Mouse (Mus musculus): Measurements from ENCODE around the gene Abhd2. TPM values are rescaled to one million over a fixed set of nuclear protein-coding genes. Genes with fewer than 3 reads are reported as not detected.
"Not testable (repeated sequence)": the region's sequence is repeated elsewhere in the genome, so short reads cannot be mapped to it uniquely, and the experiment has no call there.

The Abhd2 gene
- polyA plus RNA-seq, 1 experiment from 2014 or later: 21.5 TPM

DNA sequence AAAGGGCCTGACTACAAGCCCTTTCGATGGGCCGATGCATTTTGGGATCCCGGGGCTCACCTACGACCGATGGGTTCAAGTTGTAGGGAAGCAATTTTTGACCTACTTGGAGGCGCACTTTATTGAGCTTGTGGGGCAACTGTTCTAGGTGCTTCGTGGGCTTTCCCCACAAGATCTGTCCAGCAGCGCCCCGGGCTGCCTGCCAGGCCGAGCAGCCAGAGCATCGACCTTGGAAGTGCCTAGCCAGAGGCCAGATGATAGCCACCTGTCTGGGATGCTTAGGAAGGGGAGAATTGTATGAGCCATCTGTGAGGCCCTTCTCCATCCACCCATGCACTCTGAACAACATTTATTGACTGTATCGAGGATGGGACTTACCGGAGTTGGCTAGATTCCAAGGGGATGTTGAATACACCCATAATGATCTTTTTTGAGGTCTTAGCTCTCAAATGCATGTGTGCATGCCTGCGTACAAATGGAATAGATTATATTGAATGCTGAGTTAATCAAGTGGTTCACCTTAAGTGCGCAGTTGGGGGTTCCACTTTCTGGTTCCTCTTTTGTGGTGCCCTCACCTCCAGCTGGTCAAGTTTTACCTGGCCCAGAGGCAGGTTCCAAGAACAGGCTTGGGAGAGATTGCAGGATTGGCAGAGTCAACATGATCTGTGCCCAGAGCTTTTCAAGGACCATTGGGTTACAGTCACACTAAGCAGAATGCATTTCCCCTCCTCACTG lies 906 bp downstream of the Abhd2 start:
- peak overlapping the region; percentile 81 for H3K4me2 ChIP-seq
- no peaks in the 10 kb centered on the region for H3K27me3 ChIP-seq (ENCODE audit: insufficient read depth, low read length)
- DNase-seq (peak; percentile 36), ATAC-seq (ENCODE audit: insufficient read depth) (no peak)
- peaks cover 31% of the 10 kb centered on the region for H3K4me1 ChIP-seq (ENCODE audit: insufficient read depth)
- peak overlapping the region; percentile 85 for H3K4me3 ChIP-seq (ENCODE audit: low read depth, low read length)
- H3K9me3 ChIP-seq (ENCODE audit: low read depth, low read length): no peaks in the 10 kb centered on the region
- TF ChIP-seq CTCF (IDR thresholded peaks at IDR 0.05; ENCODE audit: low read depth): no peak
- H3K27ac ChIP-seq (ENCODE audit: low read depth): peak overlapping the region; percentile 72; the same call in 1 of the 2 replicates
- H3K9ac ChIP-seq: peak overlapping the region; percentile 81
- no peaks in the 10 kb centered on the region for H3K36me3 ChIP-seq (ENCODE audit: insufficient read depth)
- 10% methylated on average over 15 of the region's 15 CpGs for WGBS

DNA sequence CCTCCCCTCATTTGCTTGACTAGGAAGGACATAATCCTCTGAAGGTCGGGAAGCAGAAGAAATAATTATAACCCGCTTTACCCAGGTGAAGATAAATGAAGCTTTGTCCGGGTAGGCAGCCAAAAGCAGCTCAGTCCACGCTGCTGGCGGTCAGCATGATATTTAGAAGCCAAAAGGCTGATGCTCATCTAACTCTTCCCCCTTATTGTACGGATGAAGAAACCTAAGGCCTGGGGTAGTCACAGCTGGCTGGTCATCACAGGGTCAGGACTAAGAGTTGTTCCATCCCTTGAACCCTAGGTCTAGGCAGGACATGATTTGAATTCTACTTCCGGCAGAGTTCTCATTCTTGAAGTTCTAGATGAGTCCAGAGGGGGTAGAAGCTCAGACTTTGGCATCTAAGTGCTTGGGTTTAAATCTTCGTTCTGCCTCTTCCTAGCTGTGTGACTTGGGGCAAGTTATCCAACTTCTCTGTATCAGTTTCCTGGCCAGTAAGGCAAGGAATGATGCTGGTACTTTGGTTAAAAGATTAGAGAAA lies 1.5 kb downstream of the Abhd2 start:
- no peaks in the 10 kb centered on the region for H3K27me3 ChIP-seq (ENCODE audit: insufficient read depth, low read length)
- no peak for TF ChIP-seq CTCF (IDR thresholded peaks at IDR 0.05; ENCODE audit: low read depth)
- H3K4me1 ChIP-seq (ENCODE audit: insufficient read depth): peaks cover 36% of the 10 kb centered on the region
- no peaks in the 10 kb centered on the region for H3K36me3 ChIP-seq (ENCODE audit: insufficient read depth)
- H3K4me3 ChIP-seq (ENCODE audit: low read depth, low read length): peak overlapping the region; percentile 85
- peak overlapping the region; percentile 81 for H3K9ac ChIP-seq
- DNase-seq (no peak), ATAC-seq (ENCODE audit: insufficient read depth) (no peak)
- WGBS: 65% methylated on average over 8 of the region's 8 CpGs
- H3K27ac ChIP-seq (ENCODE audit: low read depth): no peak overlapping the region
- H3K4me2 ChIP-seq: peak overlapping the region; percentile 81
- H3K9me3 ChIP-seq (ENCODE audit: low read depth, low read length): no peaks in the 10 kb centered on the region

DNA sequence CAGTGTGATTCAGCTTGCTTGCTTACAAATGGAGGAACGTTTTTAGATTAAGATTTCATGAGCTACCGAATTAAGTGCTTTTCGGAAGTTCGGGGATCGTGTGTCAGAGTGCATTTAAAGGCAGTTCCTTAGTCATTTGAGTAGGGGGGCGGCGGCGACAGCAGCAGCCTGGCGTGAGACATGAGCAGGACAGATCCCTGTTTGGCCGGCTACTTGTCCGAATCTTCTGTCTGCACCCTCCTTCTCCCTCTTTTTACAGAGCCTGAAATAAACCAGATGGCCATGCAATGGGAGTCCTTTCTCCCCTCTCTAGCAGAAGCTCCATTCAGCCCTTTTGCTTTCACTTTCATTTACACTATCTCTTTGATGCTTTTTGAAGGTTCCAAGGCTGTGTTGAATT lies 2.3 kb downstream of the Abhd2 start:
- DNase-seq (peak; percentile 52), ATAC-seq (ENCODE audit: insufficient read depth) (no peak)
- no peaks in the 10 kb centered on the region for H3K27me3 ChIP-seq (ENCODE audit: insufficient read depth, low read length)
- H3K4me1 ChIP-seq (ENCODE audit: insufficient read depth): peaks cover 36% of the 10 kb centered on the region
- H3K4me3 ChIP-seq (ENCODE audit: low read depth, low read length): peak overlapping the region; percentile 85
- no peaks in the 10 kb centered on the region for H3K9me3 ChIP-seq (ENCODE audit: low read depth, low read length)
- peak overlapping the region; percentile 81 for H3K4me2 ChIP-seq
- TF ChIP-seq CTCF (IDR thresholded peaks at IDR 0.05; ENCODE audit: low read depth): no peak
- 9% methylated on average over 11 of the region's 11 CpGs for WGBS
- no peaks in the 10 kb centered on the region for H3K36me3 ChIP-seq (ENCODE audit: insufficient read depth)
- H3K9ac ChIP-seq: peak overlapping the region; percentile 38
- no peak overlapping the region for H3K27ac ChIP-seq (ENCODE audit: low read depth)

DNA sequence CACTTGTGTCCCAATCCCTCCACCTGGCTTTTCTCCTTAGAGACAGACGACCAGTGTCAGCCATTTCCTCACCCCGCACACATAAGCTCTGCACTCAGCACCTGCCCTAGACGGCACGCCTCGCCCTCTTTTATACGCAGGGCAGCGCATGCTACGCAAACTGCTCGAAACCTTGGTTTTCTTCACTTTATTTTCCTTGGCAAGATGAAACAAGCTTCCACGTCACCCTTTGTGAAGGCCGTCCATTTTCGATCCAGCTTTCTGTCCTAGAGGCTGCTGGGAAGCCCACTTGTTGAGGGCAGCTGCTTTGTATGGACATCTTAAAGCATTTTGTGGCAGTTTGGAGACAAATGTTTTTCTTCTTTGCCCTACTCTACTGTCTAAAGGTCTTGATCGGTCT lies 5.4 kb downstream of the Abhd2 start:
- ATAC-seq (ENCODE audit: insufficient read depth) (no peak), DNase-seq (no peak)
- Histone ChIP-seq H3K9me3 (ENCODE audit: low read depth, low read length) (no peaks in the 10 kb centered on the region), H3K36me3 (ENCODE audit: insufficient read depth) (peaks cover 6% of the 10 kb centered on the region; the same call in 1 of the 2 replicates), H3K4me3 (ENCODE audit: low read depth, low read length) (no peak overlapping the region), H3K27ac (ENCODE audit: low read depth) (peak overlapping the region; percentile 18; the same call in 1 of the 2 replicates), H3K4me2 (no peak overlapping the region), H3K27me3 (ENCODE audit: insufficient read depth, low read length) (no peaks in the 10 kb centered on the region), H3K4me1 (ENCODE audit: insufficient read depth) (peaks cover 38% of the 10 kb centered on the region), H3K9ac (no peak overlapping the region)
- TF ChIP-seq CTCF (IDR thresholded peaks at IDR 0.05; ENCODE audit: low read depth): no peak
- 72% methylated on average over 13 of the region's 13 CpGs for WGBS

DNA sequence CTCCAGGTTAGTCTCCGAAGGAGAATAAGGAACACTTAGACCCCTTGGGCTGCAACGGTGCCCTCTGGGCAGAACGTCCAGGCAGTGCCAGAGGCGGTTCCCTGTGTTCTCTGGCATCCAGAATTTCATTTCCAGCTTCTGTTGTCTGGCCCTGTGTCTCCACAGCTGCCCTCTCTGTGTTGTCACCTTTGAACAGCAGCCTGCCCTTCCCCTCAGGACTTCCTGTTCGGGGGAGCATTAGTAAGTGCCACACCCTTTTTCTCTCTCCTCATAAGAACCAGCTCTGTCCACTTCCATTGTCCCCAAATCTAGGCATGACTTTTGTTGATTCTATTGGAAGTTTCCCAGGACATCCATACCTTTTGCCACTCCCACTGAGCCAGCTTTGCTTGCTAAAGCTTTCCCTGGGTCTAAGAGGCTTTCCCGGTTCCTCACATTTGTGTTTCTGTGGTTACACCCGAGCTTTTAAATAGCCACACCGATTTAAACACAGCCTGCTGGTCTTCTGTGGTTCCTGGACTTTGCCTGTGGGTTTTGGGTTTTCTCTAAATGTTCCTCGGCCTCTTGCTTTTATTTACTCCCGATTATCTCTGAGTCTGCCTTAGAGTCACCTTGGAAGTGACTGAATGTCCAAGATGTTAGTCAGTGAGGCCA lies 6.5 kb downstream of the Abhd2 start:
- Histone ChIP-seq H3K4me3 (ENCODE audit: low read depth, low read length) (no peak overlapping the region), H3K9me3 (ENCODE audit: low read depth, low read length) (no peaks in the 10 kb centered on the region), H3K9ac (no peak overlapping the region), H3K27me3 (ENCODE audit: insufficient read depth, low read length) (no peaks in the 10 kb centered on the region), H3K4me1 (ENCODE audit: insufficient read depth) (peaks cover 33% of the 10 kb centered on the region), H3K27ac (ENCODE audit: low read depth) (peak overlapping the region; percentile 65), H3K36me3 (ENCODE audit: insufficient read depth) (peaks cover 6% of the 10 kb centered on the region; the same call in 1 of the 2 replicates), H3K4me2 (peak overlapping the region; percentile 25; the same call in 1 of the 2 replicates)
- no peak for TF ChIP-seq CTCF (IDR thresholded peaks at IDR 0.05; ENCODE audit: low read depth)
- no peak for DNase-seq
- 50% methylated on average over 10 of the region's 10 CpGs for WGBS
- no peak for ATAC-seq (ENCODE audit: insufficient read depth)

DNA sequence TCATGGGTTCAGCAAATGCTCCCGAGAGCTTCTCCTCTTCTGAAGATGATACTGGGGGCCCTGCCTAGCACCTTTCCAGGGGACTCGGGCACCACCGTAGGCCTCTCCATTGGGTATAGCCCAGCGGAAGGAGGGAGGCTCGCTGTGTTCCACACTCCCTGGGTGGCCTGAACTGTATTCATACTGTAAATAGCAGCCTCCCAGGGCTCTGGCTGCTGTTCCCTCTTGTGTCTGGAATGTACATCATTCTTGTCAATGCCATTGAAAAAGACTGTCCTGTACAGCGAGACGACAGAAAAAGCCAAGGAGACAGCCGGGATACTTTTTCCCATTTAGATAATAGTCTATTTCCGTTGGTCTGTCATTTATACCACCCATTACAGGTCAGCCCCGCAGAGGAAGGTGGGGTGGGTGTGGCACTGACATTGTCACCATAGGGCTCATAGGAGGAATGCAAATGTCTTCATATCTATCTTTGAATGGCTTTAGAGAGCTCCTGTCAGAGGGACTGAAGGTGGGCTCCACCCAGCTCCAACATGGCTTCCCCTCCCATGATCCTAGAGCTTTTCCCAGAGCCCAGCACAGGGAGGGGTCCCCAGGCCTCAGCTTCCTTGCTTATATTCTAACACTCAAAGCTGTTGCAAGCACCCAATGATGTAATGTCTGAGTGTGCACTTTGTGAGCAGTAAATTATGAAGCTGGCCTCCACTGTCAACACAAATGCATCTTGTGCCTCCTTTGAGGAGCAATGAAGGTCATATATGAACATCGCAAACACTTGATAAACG lies 10.1 kb downstream of the Abhd2 start:
- DNase-seq (peak; percentile 69), ATAC-seq (ENCODE audit: insufficient read depth) (peak; percentile 77)
- H3K9me3 ChIP-seq (ENCODE audit: low read depth, low read length): no peaks in the 10 kb centered on the region
- no peak overlapping the region for H3K4me3 ChIP-seq (ENCODE audit: low read depth, low read length)
- H3K4me2 ChIP-seq: no peak overlapping the region
- H3K36me3 ChIP-seq (ENCODE audit: insufficient read depth): peaks cover 6% of the 10 kb centered on the region; the same call in 1 of the 2 replicates
- peaks cover 20% of the 10 kb centered on the region for H3K4me1 ChIP-seq (ENCODE audit: insufficient read depth)
- no peak overlapping the region; the same call in 1 of the 2 replicates for H3K9ac ChIP-seq
- no peak overlapping the region for H3K27ac ChIP-seq (ENCODE audit: low read depth)
- WGBS: 55% methylated on average over 12 of the region's 12 CpGs
- 0 out of 2 replicates have a peak, but pooled peaks have one; percentile 4 for TF ChIP-seq CTCF (IDR thresholded peaks at IDR 0.05; ENCODE audit: low read depth)
- H3K27me3 ChIP-seq (ENCODE audit: insufficient read depth, low read length): no peaks in the 10 kb centered on the region

DNA sequence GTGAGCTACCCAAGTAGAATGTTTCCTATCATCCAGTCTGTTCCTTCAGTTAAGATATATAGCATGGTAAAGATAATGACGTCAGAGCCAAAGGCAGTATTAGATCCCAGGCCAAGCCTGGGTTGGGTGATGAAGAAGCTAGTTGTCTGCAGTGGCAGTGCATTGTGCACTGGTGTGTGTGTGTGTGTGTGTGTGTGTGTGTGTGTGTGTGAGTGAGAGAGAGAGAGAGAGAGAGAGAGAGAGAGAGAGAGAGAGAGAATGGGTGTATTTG lies 10.6 kb downstream of the Abhd2 start:
- H3K4me2 ChIP-seq; ATAC-seq (ENCODE audit: insufficient read depth); H3K9me3 ChIP-seq (ENCODE audit: low read depth, low read length); H3K27me3 ChIP-seq (ENCODE audit: insufficient read depth, low read length); H3K9ac ChIP-seq; H3K4me3 ChIP-seq (ENCODE audit: low read depth, low read length); DNase-seq; H3K36me3 ChIP-seq (ENCODE audit: insufficient read depth); H3K27ac ChIP-seq (ENCODE audit: low read depth): not testable (repeated sequence)
- H3K4me1 ChIP-seq (ENCODE audit: insufficient read depth): peaks cover 17% of the 10 kb centered on the region
- WGBS: 26% methylated on average over 1 of the region's 1 CpGs
